Mouse (Mus musculus): ENCODE measurements around the gene Socs2.

DNA sequence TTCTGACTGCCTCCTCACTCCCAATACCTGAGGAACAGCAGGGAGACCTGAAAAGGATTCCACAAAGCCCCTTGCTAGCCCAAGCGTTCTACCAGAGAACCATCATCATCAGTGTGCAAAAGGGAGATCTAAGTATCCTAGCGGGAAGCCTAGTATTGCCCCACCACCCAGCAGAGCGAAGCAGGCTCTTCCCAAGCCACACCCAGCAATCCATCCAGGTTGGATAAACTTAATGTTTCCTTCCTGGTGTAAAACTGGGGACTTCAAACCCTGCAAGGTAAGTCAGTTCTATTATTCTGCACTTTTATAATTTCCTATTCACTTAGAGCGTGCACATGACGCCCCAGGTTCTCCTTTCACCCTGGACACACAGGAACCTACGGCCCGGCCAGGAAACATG lies 6.3 kb downstream of the Socs2 start:
- TF ChIP-seq EP300 (IDR thresholded peaks at IDR 0.05; ENCODE audit: low read depth) (no peak), CTCF (IDR thresholded peaks at IDR 0.05; ENCODE audit: low read depth) (no peak)

Data from liver, embryonic 14.5 days (tissue).